Mouse (Mus musculus): ENCODE measurements at regions not wholly inside any gene's neighbourhood (a gene's known extent, or its start where the extent isn't known, plus 50 kb on each side); places are given as distances from the start of the nearest gene placed in this dataset.

- ATAC-seq (replicated peaks; ENCODE audit: low read depth, poor library complexity, severe bottlenecking): no peak
These were observed 226.6 kb upstream of the Pter start for GRCm38 (mm10) chr2:12697209-12697608.

- ATAC-seq (replicated peaks; ENCODE audit: low read depth, poor library complexity, severe bottlenecking): no peak
These were observed 224.5 kb upstream of the Pter start for GRCm38 (mm10) chr2:12699331-12699730.

DNA sequence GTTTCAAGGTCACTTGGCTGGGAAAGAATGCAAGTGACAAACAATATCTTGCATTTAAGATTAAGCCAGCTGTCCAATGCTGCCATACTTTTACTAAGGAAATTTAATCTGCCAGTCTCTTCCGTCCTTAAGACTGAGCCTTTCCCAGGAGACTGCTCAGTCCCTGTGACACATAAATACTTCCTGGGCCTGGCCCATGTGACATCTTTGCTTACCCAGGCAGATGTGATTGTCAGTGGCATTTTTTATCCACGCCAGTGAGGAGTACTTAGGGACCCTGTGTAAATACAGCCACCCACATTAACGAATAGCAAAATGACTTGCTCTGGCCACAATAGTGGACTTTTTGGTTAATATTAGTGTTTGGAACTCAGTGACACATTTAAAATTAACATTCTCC, 216.3 kb upstream of the Pter start:
- ATAC-seq (replicated peaks; ENCODE audit: low read depth, poor library complexity, severe bottlenecking): no peak

DNA sequence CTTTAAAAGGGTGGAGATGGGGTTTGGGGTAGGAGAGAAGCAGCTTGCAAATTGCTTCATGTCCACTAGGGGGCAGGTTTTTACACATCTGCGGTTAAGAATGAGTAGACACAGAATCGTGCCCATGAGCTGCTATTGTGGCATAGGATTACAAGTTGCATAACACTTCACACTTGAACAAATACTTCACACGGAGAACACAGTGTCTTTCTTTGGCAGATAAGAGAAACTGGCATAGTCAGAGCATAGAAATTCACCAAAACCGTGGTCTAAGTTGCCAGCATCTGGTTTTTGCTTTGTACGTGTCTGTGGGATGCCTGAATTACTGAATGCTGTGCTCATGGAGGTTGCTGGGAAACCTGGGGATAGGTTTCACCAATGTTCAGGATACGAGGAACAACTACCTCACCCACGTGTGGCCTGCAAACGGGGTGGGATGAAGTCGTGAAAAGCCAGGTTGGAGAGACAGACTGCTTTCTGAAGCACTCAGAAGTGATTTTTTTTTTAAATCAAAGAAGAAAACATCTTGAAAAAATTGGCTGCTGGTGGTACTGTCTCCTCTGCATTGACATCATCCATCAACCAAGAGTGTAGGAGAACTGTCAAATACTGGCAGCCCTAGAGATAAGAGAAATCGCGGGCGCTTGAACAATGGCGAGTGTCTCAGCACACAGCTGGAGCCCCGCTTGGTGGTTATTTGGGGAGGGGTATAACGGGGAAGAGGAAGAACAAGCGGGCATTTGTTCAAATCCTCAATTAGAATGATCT, 214.5 kb upstream of the Pter start:
- peak; percentile 89 for ATAC-seq (replicated peaks; ENCODE audit: low read depth, poor library complexity, severe bottlenecking)

DNA sequence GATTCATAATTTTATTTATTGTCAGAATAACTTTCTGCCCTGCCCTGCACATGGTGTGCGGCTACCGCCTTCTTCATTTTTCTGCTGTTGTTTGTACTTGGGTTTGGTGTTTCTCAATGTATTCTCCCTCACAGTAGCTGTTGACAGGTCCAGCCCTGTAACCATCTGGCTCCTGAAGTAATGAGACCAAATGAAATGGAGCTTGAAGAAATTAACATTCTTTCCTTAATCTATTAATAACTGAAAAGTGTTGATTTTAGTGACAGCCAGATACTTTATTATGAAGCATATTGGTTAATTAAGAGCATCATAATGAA, 214.0 kb upstream of the Pter start:
- ATAC-seq (replicated peaks; ENCODE audit: low read depth, poor library complexity, severe bottlenecking): no peak

- ATAC-seq (replicated peaks; ENCODE audit: low read depth, poor library complexity, severe bottlenecking): no peak
These were observed 207.5 kb upstream of the Pter start for GRCm38 (mm10) chr2:12716124-12717012.

- ATAC-seq (replicated peaks; ENCODE audit: low read depth, poor library complexity, severe bottlenecking): no peak
These were observed 194.6 kb upstream of the Pter start for GRCm38 (mm10) chr2:12729251-12729650.

GRCm38 (mm10) chr2:12737140-12737539, 186.7 kb upstream of the Pter start:
- no peak for ATAC-seq (replicated peaks; ENCODE audit: low read depth, poor library complexity, severe bottlenecking)

DNA sequence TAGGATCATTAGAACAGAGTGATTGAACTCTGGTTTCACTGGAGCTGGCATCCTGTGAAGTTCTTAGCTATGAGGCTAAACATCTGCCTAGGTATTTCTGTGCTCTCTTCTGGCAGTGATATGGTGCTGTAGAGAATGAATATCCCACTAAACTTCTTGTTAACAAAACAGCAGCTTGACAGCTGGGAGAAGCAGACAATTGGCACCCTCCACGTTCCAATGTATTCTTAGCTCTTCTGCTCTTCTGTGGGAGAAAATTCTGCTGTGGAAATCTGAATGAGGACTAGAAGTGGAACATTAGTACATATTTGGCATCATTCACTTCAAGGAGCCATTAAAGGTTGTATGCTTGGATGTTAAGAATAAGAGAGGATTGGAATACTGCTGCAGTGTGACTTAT, 177.0 kb upstream of the Pter start:
- ATAC-seq (replicated peaks; ENCODE audit: low read depth, poor library complexity, severe bottlenecking): no peak

- ATAC-seq (replicated peaks; ENCODE audit: low read depth, poor library complexity, severe bottlenecking): no peak
These were observed 165.0 kb upstream of the Pter start for GRCm38 (mm10) chr2:12758816-12759215.

DNA sequence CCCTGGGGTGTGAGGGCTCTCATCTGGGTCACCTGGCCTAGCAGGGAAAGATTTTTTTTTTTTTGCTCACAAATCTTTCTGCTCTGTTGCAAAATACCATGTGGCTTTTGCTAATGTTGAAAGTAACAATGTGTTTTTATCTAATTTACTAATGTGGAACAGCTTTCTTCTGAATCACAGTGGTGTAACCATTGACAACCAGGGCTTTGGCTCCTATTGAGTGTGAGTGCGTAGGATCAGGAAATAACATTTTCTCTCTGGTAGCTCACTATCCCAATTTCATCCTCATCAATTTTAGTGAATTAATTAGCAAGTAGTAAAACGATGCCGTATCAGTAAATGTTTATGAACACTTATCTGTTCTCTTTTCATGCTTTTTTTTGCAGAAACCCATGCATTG, 163.9 kb upstream of the Pter start:
- ATAC-seq (replicated peaks; ENCODE audit: low read depth, poor library complexity, severe bottlenecking): no peak

DNA sequence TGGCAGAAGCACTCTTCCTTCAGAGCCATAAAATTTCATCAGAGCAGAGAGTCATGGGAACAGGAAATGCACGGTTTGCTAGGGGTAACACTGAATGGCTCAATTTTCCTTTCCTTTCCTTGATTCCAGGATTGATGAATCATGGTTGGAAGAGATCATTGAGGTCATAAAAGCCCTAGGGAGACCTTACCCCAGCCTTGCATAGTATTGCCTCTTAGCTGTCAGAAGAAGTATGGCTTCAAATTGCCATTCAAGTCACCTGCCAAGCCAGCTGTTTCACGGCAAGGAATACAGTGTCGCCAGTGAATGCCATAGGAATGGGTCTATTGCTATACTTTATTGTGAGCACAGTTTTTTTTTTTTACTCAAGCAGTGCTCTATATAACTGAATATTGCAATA, 162.4 kb upstream of the Pter start:
- no peak for ATAC-seq (replicated peaks; ENCODE audit: low read depth, poor library complexity, severe bottlenecking)

GRCm38 (mm10) chr2:12764510-12764909, 159.3 kb upstream of the Pter start:
- no peak for ATAC-seq (replicated peaks; ENCODE audit: low read depth, poor library complexity, severe bottlenecking)

GRCm38 (mm10) chr2:12765336-12765735, 158.5 kb upstream of the Pter start:
- ATAC-seq (replicated peaks; ENCODE audit: low read depth, poor library complexity, severe bottlenecking): no peak

- ATAC-seq (replicated peaks; ENCODE audit: low read depth, poor library complexity, severe bottlenecking): no peak
These were observed 147.0 kb upstream of the Pter start for GRCm38 (mm10) chr2:12776866-12777265.

DNA sequence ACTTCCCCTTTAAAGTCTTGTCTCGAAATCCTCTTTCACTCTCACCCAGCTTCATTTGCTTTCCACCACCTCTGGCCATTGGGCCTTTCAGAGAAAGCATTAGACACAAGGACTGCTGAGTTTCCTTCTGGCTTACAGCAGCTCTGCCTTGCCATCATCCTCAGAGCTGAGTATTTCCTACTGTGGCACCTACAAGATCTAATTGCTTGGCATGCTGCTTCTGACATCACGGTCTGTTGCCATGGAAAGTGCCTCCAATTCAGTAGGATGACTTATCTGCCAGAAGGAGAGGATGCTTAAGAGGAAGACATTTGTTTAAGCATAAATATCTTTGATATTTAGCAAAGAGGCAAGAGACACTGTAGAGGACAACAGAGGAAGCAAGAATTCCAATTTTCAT, 146.1 kb upstream of the Pter start:
- no peak for ATAC-seq (replicated peaks; ENCODE audit: low read depth, poor library complexity, severe bottlenecking)

- no peak for ATAC-seq (replicated peaks; ENCODE audit: low read depth, poor library complexity, severe bottlenecking)
These were observed 131.2 kb upstream of the Pter start for GRCm38 (mm10) chr2:12792596-12792995.

- no peak for ATAC-seq (replicated peaks; ENCODE audit: low read depth, poor library complexity, severe bottlenecking)
These were observed 126.1 kb upstream of the Pter start for GRCm38 (mm10) chr2:12797615-12798169.

GRCm38 (mm10) chr2:12799153-12799925, 124.5 kb upstream of the Pter start:
- no peak for ATAC-seq (replicated peaks; ENCODE audit: low read depth, poor library complexity, severe bottlenecking)

GRCm38 (mm10) chr2:12802667-12803066, 121.2 kb upstream of the Pter start:
- no peak for ATAC-seq (replicated peaks; ENCODE audit: low read depth, poor library complexity, severe bottlenecking)

DNA sequence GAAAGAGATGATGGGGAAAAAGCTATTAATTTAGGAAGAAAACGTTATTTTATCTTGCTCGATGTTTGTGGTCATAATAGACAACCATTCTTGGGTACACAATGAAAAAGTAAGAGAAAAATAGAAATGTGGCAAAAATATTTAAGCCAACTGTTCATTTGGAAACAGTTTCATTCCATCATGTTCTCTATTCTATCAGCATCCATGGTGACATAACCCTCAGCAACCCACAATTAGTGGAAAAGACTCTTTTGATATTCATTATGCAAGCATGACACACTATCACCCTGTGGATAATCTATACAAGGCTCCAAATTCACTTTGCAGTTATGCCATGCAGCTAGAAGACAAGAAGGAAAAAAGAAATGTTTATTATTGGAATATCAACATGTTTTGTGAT, 118.7 kb upstream of the Pter start:
- ATAC-seq (replicated peaks; ENCODE audit: low read depth, poor library complexity, severe bottlenecking): no peak

All from common myeloid progenitor, adult 5-6 weeks (primary cell).